Comparison of ENCODE assay signal across 32 mouse cellular contexts in the genomic region with DNA sequence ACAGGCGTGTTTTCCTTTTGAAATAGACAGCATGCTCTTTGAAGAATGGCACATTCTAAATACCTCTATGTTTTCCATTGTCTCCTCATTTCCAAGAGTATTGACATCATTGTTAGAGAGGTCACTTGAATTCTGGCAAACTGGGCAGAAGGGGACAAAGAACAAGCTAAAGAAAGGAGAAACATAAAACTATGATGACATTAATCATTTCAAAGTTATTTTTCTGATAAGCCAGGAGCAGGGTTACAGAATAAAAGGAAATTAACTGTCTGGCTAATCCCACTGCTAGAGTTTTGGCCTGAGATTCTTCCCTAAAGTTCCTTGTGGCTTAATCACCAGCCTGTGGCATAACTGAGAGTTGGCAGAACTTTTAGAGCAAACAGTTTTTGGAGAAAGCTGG. TPM values are rescaled to one million over a fixed set of nuclear protein-coding genes. Genes with fewer than 3 reads are reported as not detected.
DNase-seq lines count a peak whose midpoint lies in the region; ATAC-seq and TF ChIP-seq lines count a peak whose summit lies in the region.
"Had no signal": no experiment of that assay in that cellular context is flagged by ENCODE, and none has a peak within 500 bp of the region (broad histone marks: within the 10 kb centered on the region; RNA-seq: fewer than 3 reads in every experiment).

No protein-coding gene starts in this region.

- peaks cover 49% of the 10 kb centered on the region for H3K4me1 ChIP-seq in heart, embryonic 13.5 days
- no peaks in the 10 kb centered on the region; the same call in 1 of the 2 replicates for H3K4me1 ChIP-seq in kidney, postnatal 0 days (replicated peaks; ENCODE audit: insufficient read depth, low read length)
- H3K4me1 ChIP-seq: embryonic facial prominence, embryonic 15.5 days; forebrain, embryonic 10.5 days; limb, embryonic 10.5 days; liver, embryonic 15.5 days; midbrain, embryonic 13.5 days; neural tube, embryonic 12.5 days had no signal

- no peak overlapping the region for H3K4me3 ChIP-seq in heart, embryonic 13.5 days
- H3K4me3 ChIP-seq in kidney, postnatal 0 days (replicated peaks; ENCODE audit: low read depth, low read length), result no peak overlapping the region
- no peak overlapping the region for H3K4me3 ChIP-seq in myocyte
- H3K4me3 ChIP-seq: embryonic facial prominence, embryonic 15.5 days; forebrain, embryonic 10.5 days; layer of hippocampus, adult 2 months; limb, embryonic 10.5 days; liver, embryonic 15.5 days; megakaryocyte, embryonic 14.5 days; midbrain, embryonic 13.5 days; neural tube, embryonic 12.5 days had no signal

- no peaks in the 10 kb centered on the region for H3K9me3 ChIP-seq in heart, embryonic 13.5 days
- no peaks in the 10 kb centered on the region for H3K9me3 ChIP-seq in kidney, postnatal 0 days (replicated peaks; ENCODE audit: low read length)
- H3K9me3 ChIP-seq: embryonic facial prominence, embryonic 15.5 days; forebrain, embryonic 10.5 days; limb, embryonic 10.5 days; liver, embryonic 15.5 days; megakaryocyte, embryonic 14.5 days; midbrain, embryonic 13.5 days; neural tube, embryonic 12.5 days had no signal

- WGBS in heart, embryonic 13.5 days, result 47% methylated on average over 1 of the region's 1 CpGs
- 77% methylated on average over 1 of the region's 1 CpGs for WGBS in kidney, postnatal 0 days

- H3ac ChIP-seq in myocyte (ENCODE audit: control insufficient read depth, insufficient read length), result no peak overlapping the region

- H3K27ac ChIP-seq in heart, embryonic 13.5 days (replicated peaks), result peak overlapping the region; percentile 76
- H3K27ac ChIP-seq in kidney, postnatal 0 days, result 0 out of 2 replicates have a peak overlapping the region, but pooled peaks have one; percentile 5
- H3K27ac ChIP-seq: embryonic facial prominence, embryonic 15.5 days; forebrain, embryonic 10.5 days; hindbrain, embryonic 14.5 days; layer of hippocampus, adult 2 months; limb, embryonic 10.5 days; liver, embryonic 15.5 days; midbrain, embryonic 13.5 days; neural tube, embryonic 12.5 days had no signal

- TF ChIP-seq POLR2A in myocyte (IDR thresholded peaks at IDR 0.05; ENCODE audit: insufficient read length, low read depth), result no peak

- H3K9ac ChIP-seq in heart, embryonic 13.5 days, result no peak overlapping the region
- no peak overlapping the region for H3K9ac ChIP-seq in kidney, postnatal 0 days (ENCODE audit: low read depth, low read length)
- H3K9ac ChIP-seq: embryonic facial prominence, embryonic 15.5 days; hindbrain, embryonic 14.5 days; liver, embryonic 15.5 days; midbrain, embryonic 13.5 days; neural tube, embryonic 12.5 days had no signal

- H3K4me2 ChIP-seq in heart, embryonic 13.5 days, result no peak overlapping the region
- no peak overlapping the region for H3K4me2 ChIP-seq in kidney, postnatal 0 days (ENCODE audit: low read length)
- H3K4me2 ChIP-seq in myocyte (ENCODE audit: low read depth), result peak overlapping the region; percentile 55
- H3K4me2 ChIP-seq: embryonic facial prominence, embryonic 15.5 days; hindbrain, embryonic 14.5 days; liver, embryonic 15.5 days; midbrain, embryonic 13.5 days; neural tube, embryonic 12.5 days had no signal

- no peaks in the 10 kb centered on the region for H3K27me3 ChIP-seq in heart, embryonic 13.5 days (replicated peaks)
- no peaks in the 10 kb centered on the region for H3K27me3 ChIP-seq in kidney, postnatal 0 days (ENCODE audit: insufficient read depth, low read length)
- no peaks in the 10 kb centered on the region for H3K27me3 ChIP-seq in myocyte (ENCODE audit: control insufficient read depth, insufficient read depth, insufficient read length)
- H3K27me3 ChIP-seq: embryonic facial prominence, embryonic 15.5 days; liver, embryonic 15.5 days; midbrain, embryonic 13.5 days; neural tube, embryonic 12.5 days had no signal

- no peaks in the 10 kb centered on the region for H3K36me3 ChIP-seq in heart, embryonic 13.5 days
- no peaks in the 10 kb centered on the region for H3K36me3 ChIP-seq in kidney, postnatal 0 days (ENCODE audit: insufficient read depth, low read length)
- no peaks in the 10 kb centered on the region for H3K36me3 ChIP-seq in myocyte (ENCODE audit: control insufficient read depth, insufficient read depth)
- H3K36me3 ChIP-seq: embryonic facial prominence, embryonic 15.5 days; forebrain, embryonic 10.5 days; limb, embryonic 10.5 days; liver, embryonic 15.5 days; midbrain, embryonic 13.5 days; neural tube, embryonic 12.5 days had no signal

- ATAC-seq in heart, embryonic 13.5 days (ENCODE audit: extremely low read depth, insufficient number of reproducible peaks, low FRiP score, low TSS enrichment), result no peak
- ATAC-seq in kidney, postnatal 0 days (replicated peaks; ENCODE audit: low FRiP score, low read depth), result no peak
- ATAC-seq: forebrain, embryonic 16.5 days; inflammation-experienced regulatory T-cells, adult 6 months; midbrain, embryonic 13.5 days had no signal

- DNase-seq in heart, adult 8-10 months (ENCODE audit: low spot score), result no peak
- no peak for DNase-seq in kidney, postnatal 0 days (ENCODE audit: low spot score)
- no peak for DNase-seq in kidney, adult 11 months
- DNase-seq in Muller cell, postnatal 12 days (ENCODE audit: inconsistent ontology term), result peak; percentile 90
- DNase-seq in gastrocnemius, postnatal 25 days, result no peak
- DNase-seq: adrenal gland, postnatal 36 days; cerebellum, adult 9-11 months; gastrocnemius, postnatal 10 days; kidney, adult 2 months; kidney, postnatal 25 days; liver; lung, postnatal 14 days; right cerebral cortex, postnatal 14 days; spleen, adult 18-20 months had no signal

- H3K79me2 ChIP-seq in myocyte (ENCODE audit: control insufficient read depth, insufficient read depth), result no peaks in the 10 kb centered on the region

- no peak for TF ChIP-seq CTCF in kidney, postnatal 0 days (IDR thresholded peaks at IDR 0.05; ENCODE audit: low read depth)

TF ChIP-seq in myocyte, 11 proteins besides CTCF, POLR2A, EP300 and RAD21:
- no peak for TF ChIP-seq E2F4 (IDR thresholded peaks at IDR 0.05; ENCODE audit: insufficient read depth)
- TF ChIP-seq USF1 (IDR thresholded peaks at IDR 0.05; ENCODE audit: low read depth), result no peak
- TF ChIP-seq CEBPB (IDR thresholded peaks at IDR 0.05; ENCODE audit: insufficient read depth, poor library complexity, severe bottlenecking), result 0 out of 2 replicates have a peak, but pooled peaks have one; percentile 1
- TF ChIP-seq MYOG (IDR thresholded peaks at IDR 0.05; ENCODE audit: control insufficient read depth in 1 of 3, insufficient read depth in 1 of 3, insufficient read length in 2 of 3, low read depth in 2 of 3), result no peak
- no peak for TF ChIP-seq TCF12 (IDR thresholded peaks at IDR 0.05; ENCODE audit: insufficient read depth, poor library complexity, severe bottlenecking)
- TF ChIP-seq TCF3 (IDR thresholded peaks at IDR 0.05; ENCODE audit: insufficient read length, low read depth), result no peak
- TF ChIP-seq MYOD1 (IDR thresholded peaks at IDR 0.05; ENCODE audit: control insufficient read depth in 1 of 3, insufficient read length in 2 of 3, low read depth in 2 of 3), result no peak
- TF ChIP-seq POLR2AphosphoS2 (IDR thresholded peaks at IDR 0.05; ENCODE audit: insufficient read length, low read depth), result no peak
- TF ChIP-seq SRF (IDR thresholded peaks at IDR 0.05; ENCODE audit: control insufficient read depth, insufficient read length, low read depth), result no peak

RNA-seq across cellular contexts. Expression of a gene that starts 29.2 kb away (rescaled TPM):
- polyA plus RNA-seq in heart, embryonic 13.5 days (2015; fragmentation: Nextera tagmentation; extraction: Ambion mirVana), result 0.20 and 0.22 TPM in 2 replicates
- total RNA-seq in heart, adult 8-10 months (2022), result 1 to 10 TPM; 2.0 to 3.8 (median 2.4) TPM
- polyA plus RNA-seq in kidney, postnatal 0 days (2015; fragmentation: Nextera tagmentation; extraction: Ambion mirVana), result not detected in 2 replicates
- polyA plus RNA-seq in myocyte (2012; fragmentation: generic; extraction: Trizol), result 0.08 TPM
- 1 to 10 TPM; 2.7 to 4.1 TPM for total RNA-seq in gastrocnemius, postnatal 25 days (2021)
- total RNA-seq: adrenal gland, adult 18-20 months; adrenal gland, postnatal 36 days; common myeloid progenitor, adult 5-6 weeks; layer of hippocampus, adult 2 months; layer of hippocampus, postnatal 25 days; MEL had no signal
- polyA plus RNA-seq: embryonic facial prominence, embryonic 15.5 days; forebrain, embryonic 10.5 days; forebrain, embryonic 16.5 days; hindbrain, embryonic 14.5 days; inflammation-experienced regulatory T-cells, adult 6 months; limb, embryonic 10.5 days; liver, embryonic 15.5 days; midbrain, embryonic 13.5 days; neural tube, embryonic 12.5 days; testis, adult 2 months had no signal

RNA-seq across cellular contexts. Expression of a gene that starts 37.8 kb away (rescaled TPM):
- 18.0 and 22.7 TPM in 2 replicates for polyA plus RNA-seq in heart, embryonic 13.5 days (2015; fragmentation: Nextera tagmentation; extraction: Ambion mirVana)
- total RNA-seq in heart, adult 8-10 months (2022), result 10 to 100 TPM; 38.5 to 44.4 (median 41.6) TPM
- 11.7 and 14.3 TPM in 2 replicates for polyA plus RNA-seq in kidney, postnatal 0 days (2015; fragmentation: Nextera tagmentation; extraction: Ambion mirVana)
- 1.4 TPM for polyA plus RNA-seq in myocyte (2012; fragmentation: generic; extraction: Trizol)
- total RNA-seq in gastrocnemius, postnatal 25 days (2021), result 1 to 10 TPM; 2.4 to 5.1 TPM
